Mouse (Mus musculus) left cerebral cortex, adult 2 months (tissue): ENCODE data around the gene Macrod1. TPM values are rescaled to one million over a fixed set of nuclear protein-coding genes. Genes with fewer than 3 reads are reported as not detected.
A peak's percentile ranks its signal among the peaks of the same experiment; 100 is the strongest.

Source experiments
- DNase-seq, 2 experiments: peaks; one replicate each; pipeline ENCODE4 v3.0.0; 2021 to 2022; ENCODE audit warnings: low spot score in 2 of 2, mixed read lengths in 1 of 2; ENCODE audit errors: extremely low spot score in 1 of 2
- H3K27ac ChIP-seq: fragments of 200-600 bp; 2 replicates; pipeline ENCODE4 v1.8.1; 2022
- H3K4me3 ChIP-seq: fragments of 200-600 bp; 2 replicates; pipeline ENCODE4 v1.8.1; 2022
- CTCF ChIP-seq: fragments of 200-600 bp; IDR thresholded peaks from 2 replicates; pipeline ENCODE4 v1.8.1; 2022; ENCODE audit warnings: antibody characterized with exemption, mild to moderate bottlenecking, moderate library complexity
- intact Hi-C: fragments of 180-260 bp; cut with DNase I; formaldehyde crosslinking; loops from one replicate; pipeline ENCODE4 v1.15.1; 2025
- total RNA-seq, 2 experiments: library from RNA; stranded (reverse); gene quantifications; 2 replicates each; pipeline ENCODE4 v1.2.3; 2021

The Macrod1 gene
- total RNA-seq, 2 experiments from 2014 or later = 13.3 to 15.7 TPM

DNA sequence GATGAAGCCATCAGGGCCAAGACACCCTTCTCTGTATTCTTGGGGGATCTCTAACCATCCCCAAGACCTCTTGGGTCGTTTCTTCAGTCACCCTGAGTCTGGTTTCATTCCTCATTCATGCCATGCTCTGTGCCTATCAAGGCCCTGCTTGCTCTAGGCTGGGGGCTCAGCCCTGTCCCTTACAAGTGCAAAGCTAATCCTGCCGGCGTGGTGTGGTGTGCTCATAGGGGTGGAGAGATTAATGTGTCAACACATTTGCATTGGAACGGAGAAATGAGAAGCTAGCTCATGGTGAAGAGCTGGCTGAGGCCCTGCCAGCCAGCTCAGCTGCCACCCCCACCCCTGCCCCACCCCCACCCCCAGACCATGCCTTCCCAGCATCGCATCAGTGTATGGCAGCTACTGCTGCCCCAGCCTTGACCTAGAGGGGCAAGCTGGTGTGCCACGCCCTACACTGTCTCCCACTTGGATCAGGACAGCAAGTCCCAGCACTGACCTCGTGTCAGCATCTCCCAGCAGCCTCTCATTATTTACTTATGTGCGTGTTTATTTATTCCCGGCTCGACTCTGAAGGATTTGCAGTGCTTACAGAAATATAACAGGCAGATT is 66.2 kb downstream of the Macrod1 start:
- H3K27ac ChIP-seq = peak overlapping the region; percentile 7
- no peak for TF ChIP-seq CTCF
- intact Hi-C loops = no loop called here
- DNase-seq = no peak
- H3K4me3 ChIP-seq = no peak overlapping the region

DNA sequence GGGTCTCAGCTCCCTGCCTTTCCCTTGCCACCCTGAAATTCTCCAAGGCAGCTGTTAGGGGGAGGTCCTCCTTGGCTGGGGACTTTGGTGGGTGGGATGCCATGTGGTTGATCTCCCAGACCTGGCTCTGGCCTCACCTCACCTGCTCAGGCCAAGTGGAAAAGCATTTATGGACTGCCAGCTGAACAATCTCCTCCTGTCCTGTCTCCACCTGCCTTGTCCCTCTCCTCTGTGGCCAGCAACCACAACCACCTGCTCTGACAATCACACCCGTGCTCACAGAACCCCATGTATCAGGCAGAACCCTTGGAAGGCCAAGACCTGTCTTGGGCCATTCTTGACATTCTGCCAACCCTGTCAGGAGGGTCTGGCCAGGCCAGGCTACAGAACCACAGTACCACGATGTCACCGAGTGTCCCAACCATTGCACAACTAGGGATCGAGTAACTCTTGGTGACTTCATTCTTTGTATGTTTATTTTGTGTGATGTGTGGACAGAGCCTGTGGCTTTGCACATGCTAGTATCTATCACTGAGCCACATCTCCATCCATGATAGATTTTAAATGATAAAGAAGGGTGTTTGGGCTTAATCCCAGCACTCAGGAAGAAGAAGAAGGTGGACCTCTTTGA is 69.0 kb downstream of the Macrod1 start:
- Histone ChIP-seq H3K4me3 (no peak overlapping the region), H3K27ac (no peak overlapping the region)
- no peak for TF ChIP-seq CTCF
- intact Hi-C loops = no loop called here
- no peak for DNase-seq

DNA sequence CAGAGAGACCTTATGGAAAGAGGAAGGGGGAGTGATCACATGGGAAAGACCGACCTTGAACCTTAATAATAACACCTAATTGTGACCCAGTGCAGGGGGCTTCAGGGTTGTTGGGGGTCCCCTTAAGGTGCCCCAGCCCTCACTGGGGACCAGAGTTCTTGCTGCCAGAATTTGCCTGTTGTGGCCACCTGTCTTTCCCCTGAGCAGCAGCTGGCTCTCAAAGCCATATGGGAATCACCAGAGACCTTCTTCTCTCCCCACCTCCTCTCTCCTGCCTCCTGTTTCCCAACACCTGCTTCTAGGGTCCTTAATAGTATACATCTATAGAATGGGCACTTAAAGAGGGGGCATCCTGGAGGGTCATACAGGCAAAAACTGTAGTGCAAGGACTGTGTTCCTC is 69.6 kb downstream of the Macrod1 start:
- Histone ChIP-seq H3K27ac (no peak overlapping the region), H3K4me3 (no peak overlapping the region)
- intact Hi-C loops = no loop called here
- DNase-seq = no peak
- no peak for TF ChIP-seq CTCF

DNA sequence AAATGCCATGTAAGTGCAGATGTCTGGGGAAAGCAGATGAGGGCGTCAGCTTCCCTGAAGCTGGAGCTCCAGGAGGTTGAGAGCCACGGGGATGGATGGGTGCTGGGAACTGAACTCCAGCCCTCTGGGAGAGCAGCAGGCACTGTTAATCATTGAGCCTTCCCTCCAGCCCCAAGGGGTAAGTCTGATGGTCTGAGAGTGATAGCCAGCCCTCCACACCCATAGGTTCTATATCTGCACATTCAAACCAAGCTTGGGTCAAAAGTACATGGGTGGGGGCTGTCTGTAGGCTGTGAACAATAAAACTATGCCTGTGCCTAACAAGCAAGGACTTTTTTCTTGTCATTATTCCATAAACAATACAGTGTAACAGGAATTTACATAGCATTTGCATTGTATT is 70.3 kb downstream of the Macrod1 start:
- Histone ChIP-seq H3K27ac (no peak overlapping the region), H3K4me3 (no peak overlapping the region)
- TF ChIP-seq CTCF = no peak
- intact Hi-C loops = no loop called here
- DNase-seq = no peak

DNA sequence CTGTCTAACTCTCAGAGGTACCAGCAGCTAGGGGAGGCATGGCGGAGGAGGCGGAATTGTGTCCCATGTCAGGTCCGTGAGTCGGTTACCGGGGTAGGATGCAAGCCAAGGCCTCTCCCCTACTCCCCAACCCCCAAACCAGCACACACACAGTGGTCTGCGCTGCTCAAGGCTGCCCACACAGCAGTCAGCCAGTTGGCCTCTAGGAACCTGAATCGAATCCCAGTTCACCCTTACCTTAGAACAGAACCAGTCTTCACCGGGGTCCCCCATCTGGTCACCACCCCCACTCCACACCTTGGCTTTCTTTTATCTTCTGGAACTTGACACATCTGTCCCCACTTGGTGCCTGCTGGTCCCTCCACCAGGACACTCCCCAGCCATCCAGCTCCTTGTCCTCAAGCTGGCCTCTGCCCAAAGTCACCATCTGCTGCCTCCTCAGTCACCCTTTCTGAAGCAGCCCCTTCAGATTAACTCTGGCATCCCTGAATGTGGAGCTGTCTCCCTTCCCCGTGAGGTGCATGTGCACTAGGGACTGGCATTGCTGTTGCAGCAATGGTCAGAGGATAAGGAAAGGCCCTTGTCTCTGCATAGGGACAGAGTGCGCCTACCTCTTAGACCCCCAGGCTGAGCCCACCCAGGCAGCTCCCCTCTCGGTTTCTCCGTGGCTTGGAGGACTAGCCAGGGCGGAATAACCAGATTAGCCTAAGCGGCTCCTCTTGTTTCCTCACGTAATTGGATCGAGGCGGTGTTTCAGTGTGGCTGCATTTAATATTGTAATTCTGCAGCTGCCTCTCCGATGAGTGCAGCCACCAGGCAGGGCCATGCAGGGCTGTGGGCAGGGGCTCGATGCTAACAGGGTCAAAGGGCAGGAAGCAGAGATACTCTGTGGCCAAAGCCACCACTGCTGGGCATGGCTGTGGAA is 72.2 kb downstream of the Macrod1 start:
- Histone ChIP-seq H3K27ac (no peak overlapping the region), H3K4me3 (no peak overlapping the region)
- no peak for DNase-seq
- no peak for TF ChIP-seq CTCF
- intact Hi-C loops = no loop called here

DNA sequence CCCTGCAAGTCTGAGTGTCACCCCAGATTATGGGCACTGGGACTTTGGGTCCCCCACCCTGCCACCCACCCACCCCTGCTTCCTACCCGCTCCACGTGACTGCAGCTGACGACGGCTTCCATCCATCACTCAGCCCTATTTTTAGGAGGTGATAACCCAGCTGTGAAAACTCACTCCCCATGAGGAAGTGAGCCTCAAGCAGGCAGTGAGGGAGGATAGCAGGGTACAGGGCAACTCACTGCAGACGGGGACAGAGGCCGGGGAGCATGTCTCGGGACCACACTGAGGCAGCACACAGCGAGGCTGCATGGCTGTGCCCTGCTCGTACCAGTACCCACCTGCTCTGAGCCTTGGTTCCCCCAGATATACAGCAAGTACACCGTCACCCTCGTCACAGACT is 73.7 kb downstream of the Macrod1 start:
- no peak for TF ChIP-seq CTCF
- Histone ChIP-seq H3K4me3 (no peak overlapping the region), H3K27ac (no peak overlapping the region)
- intact Hi-C loops = no loop called here
- no peak for DNase-seq

DNA sequence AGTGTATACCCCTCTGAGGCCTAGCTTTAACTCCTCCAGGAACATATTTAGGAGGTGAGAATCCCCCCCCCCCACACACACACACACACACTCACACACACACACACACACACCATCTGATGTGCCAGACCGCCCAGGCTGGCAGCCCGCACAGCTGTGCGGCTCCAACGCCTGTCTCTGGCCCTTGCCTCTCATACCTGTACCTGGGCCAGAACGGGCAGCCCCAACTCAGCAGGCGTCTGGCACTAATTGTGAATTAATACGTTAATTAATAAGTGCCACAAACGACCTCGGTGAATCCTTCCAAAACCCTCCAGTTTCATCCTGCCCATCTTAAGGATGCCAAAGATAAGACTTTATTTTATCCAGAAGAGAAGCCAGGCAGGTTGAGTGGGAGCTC is 76.8 kb downstream of the Macrod1 start:
- TF ChIP-seq CTCF = no peak
- no peak overlapping the region for H3K4me3 ChIP-seq
- no peak for DNase-seq
- no peak overlapping the region for H3K27ac ChIP-seq
- intact Hi-C loops = no loop called here

DNA sequence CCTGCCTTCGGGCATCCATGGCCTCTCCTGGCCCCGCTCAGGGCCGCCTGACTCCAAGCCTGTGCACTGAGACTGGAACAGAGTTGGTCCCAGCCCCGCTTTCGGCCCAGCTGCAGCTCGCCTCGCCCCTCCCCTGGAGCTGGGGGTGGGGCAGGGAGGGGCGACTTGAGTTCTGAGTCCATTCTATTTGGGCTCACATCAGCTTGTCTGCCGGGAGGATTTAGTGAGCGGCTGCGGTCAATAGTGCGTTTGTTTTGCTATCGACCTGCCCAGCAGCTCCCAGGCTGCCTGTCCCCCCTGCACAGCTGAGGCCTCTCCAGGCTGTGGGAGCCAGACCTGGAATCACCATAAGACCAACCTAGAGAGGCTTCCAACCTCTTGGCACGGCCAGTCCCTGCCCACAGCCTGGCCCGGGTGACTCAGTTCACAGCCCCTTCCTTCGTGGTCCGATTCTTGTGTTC is 78.1 kb downstream of the Macrod1 start:
- no peak for TF ChIP-seq CTCF
- Histone ChIP-seq H3K4me3 (no peak overlapping the region), H3K27ac (peak overlapping the region; percentile 37)
- no peak for DNase-seq
- intact Hi-C loops = no loop called here

DNA sequence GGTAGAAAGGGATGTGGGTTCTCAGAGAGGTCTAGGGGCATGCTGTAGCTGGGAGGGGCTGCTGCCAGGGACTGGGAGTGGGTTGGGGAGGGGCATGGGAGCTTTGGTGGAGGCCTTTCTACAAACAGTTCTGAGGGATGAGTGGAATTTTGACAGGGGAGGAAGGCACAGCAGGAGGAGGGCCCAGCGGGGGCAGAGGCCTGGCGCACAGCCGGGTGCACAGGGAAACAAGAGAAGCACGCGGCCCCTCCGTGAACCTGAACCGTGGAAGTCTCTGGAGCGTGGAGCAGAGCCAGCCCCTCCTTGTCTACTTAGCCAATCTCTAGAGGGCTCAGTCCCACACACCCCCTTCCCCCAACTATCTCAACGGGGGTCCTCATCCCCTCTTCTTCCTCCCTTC is 78.9 kb downstream of the Macrod1 start:
- Histone ChIP-seq H3K27ac (peak overlapping the region; percentile 59; the same call in 1 of the 2 replicates), H3K4me3 (no peak overlapping the region)
- intact Hi-C loops = no loop called here
- no peak for TF ChIP-seq CTCF
- DNase-seq = no peak

DNA sequence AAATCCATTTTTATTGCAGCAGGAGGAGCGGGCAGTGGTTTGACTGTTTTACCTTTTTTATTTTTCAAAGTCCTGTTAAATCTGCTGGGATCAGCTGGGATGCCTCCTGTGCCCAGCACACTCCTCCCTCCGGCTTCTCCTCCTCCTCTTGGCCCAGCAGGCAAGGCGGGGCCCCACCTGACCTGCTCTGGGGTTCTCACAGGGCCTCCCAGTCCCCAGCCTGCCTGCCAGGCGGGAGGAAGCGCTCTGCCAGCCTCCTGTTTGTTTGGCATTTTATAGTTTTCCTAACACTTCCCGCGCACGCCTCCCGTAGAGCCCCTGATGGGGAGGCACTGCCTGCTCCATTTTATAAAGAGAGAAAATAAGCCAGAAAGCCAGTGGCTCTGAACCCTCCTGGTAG is 79.4 kb downstream of the Macrod1 start:
- peak in 1 of 2 experiments; percentile 44 for DNase-seq
- no peak for TF ChIP-seq CTCF
- intact Hi-C loops = no loop called here
- peak overlapping the region; percentile 59; the same call in 1 of the 2 replicates for H3K27ac ChIP-seq
- no peak overlapping the region for H3K4me3 ChIP-seq

DNA sequence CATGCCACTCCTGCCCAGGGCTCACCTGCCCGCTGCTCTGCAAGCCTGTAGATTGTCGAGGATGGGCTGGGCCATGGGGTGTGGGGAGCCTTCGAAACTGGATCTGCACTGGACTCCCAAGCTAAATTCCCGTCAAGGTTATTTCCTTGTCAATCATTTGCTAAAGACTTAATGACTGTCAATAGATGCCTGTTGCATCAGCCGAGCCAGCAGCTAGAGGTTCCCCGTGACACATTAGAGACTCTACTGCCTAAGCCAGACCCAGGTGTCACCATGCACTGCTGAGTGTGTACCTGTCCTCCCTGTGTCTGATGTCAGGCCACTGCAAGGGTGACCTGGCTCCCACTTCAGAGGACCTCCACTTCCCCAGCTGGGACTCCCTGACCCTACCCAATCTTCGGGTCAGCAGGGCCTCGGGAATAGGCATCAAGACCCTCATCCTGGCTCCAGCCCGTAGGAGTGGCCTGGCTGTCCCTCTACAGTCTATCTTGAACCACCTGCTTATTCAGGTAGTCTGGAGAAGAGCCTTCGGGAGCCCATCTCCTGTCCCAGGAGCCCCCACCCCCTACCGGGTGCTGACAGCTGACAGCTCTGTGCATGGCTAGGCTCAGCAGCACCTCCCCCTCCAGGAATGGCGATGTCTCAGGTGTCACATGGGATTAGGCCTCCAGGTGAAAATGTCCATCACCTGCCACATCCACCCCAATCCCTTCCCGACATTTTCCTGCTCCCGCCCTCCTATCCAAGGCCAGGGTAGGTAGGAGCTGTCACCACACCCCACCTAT is 80.3 kb downstream of the Macrod1 start:
- Histone ChIP-seq H3K27ac (no peak overlapping the region), H3K4me3 (no peak overlapping the region)
- no peak for DNase-seq
- intact Hi-C loops = no loop called here
- no peak for TF ChIP-seq CTCF
